Mouse (Mus musculus) neural tube, embryonic 14.5 days (tissue): ENCODE measurements around the gene Cnot3. TPM values are rescaled to one million over a fixed set of nuclear protein-coding genes. Genes with fewer than 3 reads are reported as not detected.

ENCODE experiments used
- ATAC-seq: fragments of 200-750 bp; cut with Nextera tagmentation; 2 replicates; pipeline ENCODE4 v1.8.0; 2017; ENCODE audit warnings: low read depth, mild to moderate bottlenecking, moderate TSS enrichment, moderate library complexity
- H3K27ac ChIP-seq: fragments of 300-500 bp; sonication (generic); 2 replicates; pipeline ENCODE4 v1.5.1; 2014; ENCODE audit warnings: low read depth, mild to moderate bottlenecking, control low read depth, low read length, moderate library complexity, mixed read lengths
- H3K27me3 ChIP-seq: fragments of 300-500 bp; sonication (generic); 2 replicates; pipeline ENCODE4 v1.6.1; 2014; ENCODE audit warnings: low read length; ENCODE audit not compliant: control insufficient read depth, insufficient read depth
- H3K36me3 ChIP-seq: fragments of 300-500 bp; sonication (generic); 2 replicates; pipeline ENCODE4 v1.6.1; 2014; ENCODE audit warnings: low read length, mixed read lengths; ENCODE audit not compliant: control insufficient read depth, insufficient read depth
- H3K4me1 ChIP-seq: fragments of 300-500 bp; sonication (generic); 2 replicates; pipeline ENCODE4 v1.6.1; 2014; ENCODE audit warnings: low read length; ENCODE audit not compliant: control insufficient read depth, insufficient read depth
- H3K4me2 ChIP-seq: fragments of 300-500 bp; sonication (generic); 2 replicates; pipeline ENCODE4 v1.6.1; 2014; ENCODE audit warnings: mild to moderate bottlenecking, low read depth, low read length, control low read depth
- H3K4me3 ChIP-seq: fragments of 300-500 bp; sonication (generic); 2 replicates; pipeline ENCODE4 v1.5.1; 2014; ENCODE audit warnings: low read depth, low read length, control low read depth, mixed read lengths
- H3K9ac ChIP-seq: fragments of 300-500 bp; sonication (generic); replicated peaks from 2 replicates; pipeline ENCODE4 v1.6.1; 2014; ENCODE audit warnings: low read depth, mild to moderate bottlenecking, control low read depth, low read length, mixed read lengths
- H3K9me3 ChIP-seq: fragments of 300-500 bp; sonication (generic); 2 replicates; pipeline ENCODE4 v1.6.1; 2016; ENCODE audit warnings: low read length; ENCODE audit not compliant: control insufficient read depth
- WGBS: fragments of 180-500 bp; shearing (Covaris S2); extraction: QIAGEN DNeasy Blood & Tissue Kit; methylation state at CpG from one replicate; pipeline ENCODE4 v1.1.7; 2014; 5-methylcytosine and 5-hydroxymethylcytosine counted together
- polyA plus RNA-seq: library from polyadenylated mRNA; unstranded; fragments of >200 nt; fragmentation: Nextera tagmentation; extraction: Ambion mirVana; gene quantifications from 2 replicates; pipeline ENCODE4 v1.2.1, GENCODE M21; 2014

The Cnot3 gene
- polyA plus RNA-seq, 1 experiment from 2014 or later = 40.5 TPM

DNA sequence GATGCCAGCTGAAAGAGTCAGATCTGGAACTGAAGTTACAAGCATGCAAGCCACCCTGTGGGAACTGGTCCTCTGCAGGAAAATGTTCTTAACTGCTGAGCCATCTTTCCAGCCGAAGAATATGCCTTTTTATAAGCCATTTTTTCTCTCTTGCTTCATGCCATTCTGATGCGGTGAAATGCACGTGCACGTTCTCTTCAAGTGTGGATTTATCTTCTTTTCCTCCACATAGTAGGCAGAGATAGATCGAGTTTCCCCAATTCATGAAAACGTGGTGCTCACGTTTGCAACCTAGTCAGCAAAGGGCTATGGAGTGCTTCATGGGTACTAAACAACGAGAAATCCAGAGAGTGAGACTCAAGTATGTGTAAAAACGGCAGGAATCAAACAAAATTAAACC lies 1.2 kb upstream of the Cnot3 start:
- 22% methylated on average over 9 of the region's 9 CpGs for WGBS
- peak overlapping the region; percentile 85 for H3K4me3 ChIP-seq
- peaks cover 27% of the 10 kb centered on the region for H3K4me1 ChIP-seq
- no peak overlapping the region for H3K27ac ChIP-seq
- H3K9ac ChIP-seq = no peak overlapping the region
- no peaks in the 10 kb centered on the region for H3K27me3 ChIP-seq
- H3K9me3 ChIP-seq = no peaks in the 10 kb centered on the region
- no peak for ATAC-seq
- peaks cover 10% of the 10 kb centered on the region for H3K36me3 ChIP-seq
- H3K4me2 ChIP-seq = peak overlapping the region; percentile 45

DNA sequence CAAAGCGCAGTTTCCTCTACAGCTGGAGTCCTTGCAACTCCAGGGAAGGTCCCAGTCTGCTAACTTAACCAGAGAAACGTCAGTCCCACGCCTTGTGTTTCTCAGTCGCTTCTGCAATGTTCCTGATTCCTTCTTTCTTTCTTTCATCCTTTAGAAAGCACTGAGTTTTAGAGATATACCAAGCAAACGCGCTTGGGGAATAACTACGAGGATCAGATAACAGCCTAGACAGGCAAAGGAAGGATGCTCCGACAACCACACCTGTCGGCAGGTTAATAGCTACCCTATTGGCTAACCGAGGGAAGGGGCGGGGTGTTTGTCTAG lies 758 bp upstream of the Cnot3 start:
- no peak for ATAC-seq
- Histone ChIP-seq H3K9ac (no peak overlapping the region), H3K27ac (no peak overlapping the region), H3K4me2 (peak overlapping the region; percentile 45), H3K36me3 (peaks cover 7% of the 10 kb centered on the region), H3K4me1 (peaks cover 27% of the 10 kb centered on the region), H3K4me3 (peak overlapping the region; percentile 85), H3K9me3 (no peaks in the 10 kb centered on the region), H3K27me3 (no peaks in the 10 kb centered on the region)
- WGBS = under 1% methylated on average over 11 of the region's 11 CpGs

DNA sequence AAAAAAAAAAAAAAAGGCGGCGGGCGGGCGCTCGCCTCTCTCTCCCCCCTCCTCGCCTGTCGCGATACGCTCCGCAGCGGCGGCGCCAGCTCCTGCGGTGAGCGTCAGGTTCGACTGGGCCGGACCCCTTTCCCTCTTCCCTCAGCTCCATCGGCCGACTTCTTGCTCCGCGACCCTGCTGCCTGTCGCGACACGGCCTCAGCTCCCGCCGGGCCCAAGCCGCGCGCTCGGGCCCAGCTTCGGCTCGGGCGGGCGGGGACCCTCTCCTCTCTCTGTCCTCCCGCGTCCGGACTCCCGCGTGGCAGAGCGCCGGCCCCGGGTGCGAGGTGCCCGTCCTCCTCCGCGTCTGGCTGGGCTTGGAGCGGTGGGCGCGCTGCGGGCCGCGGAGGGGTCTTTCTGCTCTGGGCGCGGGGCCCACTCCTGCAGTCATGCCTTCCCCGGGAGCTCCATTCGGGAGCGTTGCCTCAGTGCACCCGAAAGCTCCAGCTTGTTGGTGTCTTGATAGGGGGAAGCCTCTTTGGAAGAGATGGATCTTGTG lies 489 bp downstream of the Cnot3 start:
- WGBS = 0% methylated on average over 40 of the region's 58 CpGs
- ATAC-seq = no peak; the same call in 1 of the 2 replicates
- peak overlapping the region; percentile 83 for H3K4me2 ChIP-seq
- H3K27me3 ChIP-seq = no peaks in the 10 kb centered on the region
- peak overlapping the region; percentile 95 for H3K27ac ChIP-seq
- no peaks in the 10 kb centered on the region for H3K9me3 ChIP-seq
- H3K4me3 ChIP-seq = peak overlapping the region; percentile 85
- H3K36me3 ChIP-seq = peaks cover 7% of the 10 kb centered on the region
- H3K9ac ChIP-seq = peak overlapping the region; percentile 95
- H3K4me1 ChIP-seq = peaks cover 27% of the 10 kb centered on the region

GRCm38 (mm10) chr7:3646188-3646587 lies 1.1 kb downstream of the Cnot3 start:
- peak overlapping the region; percentile 85 for H3K4me3 ChIP-seq
- no peak for ATAC-seq
- H3K27ac ChIP-seq = peak overlapping the region; percentile 95; the same call in 1 of the 2 replicates
- peaks cover 11% of the 10 kb centered on the region for H3K36me3 ChIP-seq
- H3K9me3 ChIP-seq = no peaks in the 10 kb centered on the region
- no peaks in the 10 kb centered on the region for H3K27me3 ChIP-seq
- H3K4me1 ChIP-seq = peaks cover 27% of the 10 kb centered on the region
- peak overlapping the region; percentile 95 for H3K9ac ChIP-seq
- peak overlapping the region; percentile 83 for H3K4me2 ChIP-seq
- 27% methylated on average over 9 of the region's 9 CpGs for WGBS

DNA sequence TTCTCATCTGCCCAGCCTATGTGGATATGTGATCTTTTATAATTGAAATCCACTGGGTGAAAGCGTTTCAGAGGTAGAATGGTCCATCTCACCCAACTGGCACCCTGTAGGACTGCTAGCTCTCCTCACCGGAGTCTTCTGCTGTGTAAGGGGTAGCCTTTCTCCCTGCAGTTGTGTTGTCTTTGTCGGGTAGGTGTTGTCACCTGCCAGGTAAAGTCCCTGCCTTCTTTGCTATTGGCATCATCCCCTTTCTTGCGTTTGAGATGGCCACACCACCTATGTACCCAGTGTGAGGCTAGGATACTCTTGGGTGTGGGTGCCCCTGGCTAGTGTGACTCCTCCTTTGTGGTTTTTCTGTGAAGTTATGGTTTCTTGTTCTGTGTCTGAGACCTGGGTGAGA lies 1.6 kb downstream of the Cnot3 start:
- peak overlapping the region; percentile 85 for H3K4me3 ChIP-seq
- H3K27me3 ChIP-seq = no peaks in the 10 kb centered on the region
- H3K27ac ChIP-seq = no peak overlapping the region
- WGBS = 71% methylated on average over 4 of the region's 4 CpGs
- H3K4me1 ChIP-seq = peaks cover 27% of the 10 kb centered on the region
- no peak for ATAC-seq
- H3K9me3 ChIP-seq = no peaks in the 10 kb centered on the region
- peaks cover 15% of the 10 kb centered on the region for H3K36me3 ChIP-seq
- peak overlapping the region; percentile 83 for H3K4me2 ChIP-seq
- H3K9ac ChIP-seq = peak overlapping the region; percentile 95; the same call in 1 of the 2 replicates

DNA sequence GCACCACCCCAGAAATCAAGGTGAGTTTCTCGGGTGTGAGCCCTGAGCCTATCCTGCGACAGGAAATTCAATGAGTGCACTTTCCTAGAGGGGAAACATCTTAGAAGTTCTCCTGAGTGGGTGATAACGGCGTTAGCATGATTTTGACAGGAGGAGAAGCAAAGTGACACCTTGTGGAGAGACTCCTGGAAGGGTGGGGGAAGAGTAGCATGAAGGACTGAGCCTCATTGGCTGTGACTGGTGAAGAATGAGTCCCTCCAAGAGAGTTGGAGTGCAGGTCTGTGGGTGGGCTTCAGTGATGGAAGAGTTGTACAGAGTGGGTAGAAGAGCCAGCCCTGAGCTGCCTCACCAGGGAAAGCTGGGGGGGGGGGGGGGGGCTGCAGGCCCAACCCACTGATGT lies 11.9 kb downstream of the Cnot3 start:
- Histone ChIP-seq H3K36me3 (peaks cover 90% of the 10 kb centered on the region), H3K27me3 (no peaks in the 10 kb centered on the region)
- WGBS = 92% methylated on average over 4 of the region's 4 CpGs

DNA sequence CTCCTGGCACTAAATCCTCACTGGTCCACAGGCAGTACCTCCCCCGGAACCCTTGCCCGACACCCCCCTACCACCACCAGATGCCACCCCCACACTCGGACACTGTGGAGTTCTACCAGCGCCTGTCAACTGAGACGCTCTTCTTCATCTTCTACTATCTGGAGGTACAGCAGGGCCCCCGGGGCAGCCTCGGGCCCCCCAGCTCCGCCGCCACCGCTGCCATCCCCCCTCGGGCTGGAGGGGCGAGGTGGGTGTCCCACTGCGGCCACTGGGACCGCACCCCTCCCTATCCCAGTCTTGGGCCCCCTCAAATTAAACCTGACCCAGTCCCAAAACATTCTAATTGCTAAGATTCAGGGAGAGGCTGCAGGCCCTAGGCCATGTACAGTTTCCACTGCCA lies 13.5 kb downstream of the Cnot3 start:
- 0 out of 2 replicates have a peak, but pooled peaks cover under 1% of the 10 kb centered on the region for H3K4me1 ChIP-seq
- no peaks in the 10 kb centered on the region for H3K27me3 ChIP-seq
- WGBS = 95% methylated on average over 14 of the region's 14 CpGs
- no peak overlapping the region for H3K4me2 ChIP-seq
- peaks cover 82% of the 10 kb centered on the region for H3K36me3 ChIP-seq
- ATAC-seq = no peak
- no peak overlapping the region for H3K4me3 ChIP-seq
- H3K9ac ChIP-seq = no peak overlapping the region
- no peak overlapping the region for H3K27ac ChIP-seq
- H3K9me3 ChIP-seq = no peaks in the 10 kb centered on the region

More for the DNA sequence above, 11.9 kb downstream of the Cnot3 start:
- Histone ChIP-seq H3K4me2 (no peak overlapping the region), H3K9me3 (no peaks in the 10 kb centered on the region), H3K4me3 (no peak overlapping the region), H3K27ac (no peak overlapping the region), H3K4me1 (no peaks in the 10 kb centered on the region), H3K9ac (no peak overlapping the region)
- ATAC-seq = no peak

DNA sequence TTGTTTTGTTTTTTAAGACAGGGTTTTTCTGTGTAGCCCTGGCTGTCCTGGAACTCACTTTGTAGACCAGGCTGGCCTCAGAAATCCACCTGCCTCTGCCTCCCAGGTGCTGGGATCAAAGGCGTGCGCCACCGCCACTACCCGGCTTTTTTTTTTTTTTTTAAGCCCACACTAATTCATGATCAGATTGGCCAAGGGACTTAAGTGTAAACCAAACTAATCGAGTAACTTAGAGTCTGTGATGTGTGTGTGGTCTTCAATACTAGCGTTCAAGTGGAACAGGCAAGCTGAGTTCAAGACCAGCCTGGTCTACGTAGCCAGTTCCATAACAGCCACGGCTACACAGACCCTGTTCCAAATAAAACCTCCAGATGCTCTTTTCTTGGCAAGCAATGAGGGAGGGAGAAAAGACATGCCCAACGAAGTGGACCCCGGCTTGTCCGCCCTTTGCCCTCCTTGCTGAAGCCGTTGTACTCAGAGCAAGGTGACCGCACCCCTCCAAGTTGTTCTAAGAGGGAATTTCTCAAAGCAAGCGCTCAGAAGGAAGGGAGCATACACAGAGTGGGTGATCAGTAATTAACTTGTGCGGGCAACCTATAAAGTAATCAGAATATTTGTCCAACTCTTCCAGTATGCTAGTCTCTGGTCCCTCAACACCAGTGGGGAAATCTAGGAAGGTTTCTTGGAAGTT lies 19.6 kb downstream of the Cnot3 start:
- ATAC-seq = peak; percentile 25
- 32% methylated on average over 15 of the region's 15 CpGs for WGBS
- peak overlapping the region; percentile 63; the same call in 1 of the 2 replicates for H3K27ac ChIP-seq
- H3K4me1 ChIP-seq = peaks cover 12% of the 10 kb centered on the region
- no peaks in the 10 kb centered on the region for H3K9me3 ChIP-seq
- H3K36me3 ChIP-seq = peaks cover 23% of the 10 kb centered on the region
- peak overlapping the region; percentile 69 for H3K9ac ChIP-seq
- no peaks in the 10 kb centered on the region for H3K27me3 ChIP-seq
- peak overlapping the region; percentile 65 for H3K4me3 ChIP-seq
- H3K4me2 ChIP-seq = peak overlapping the region; percentile 89
